Mouse (Mus musculus): ENCODE data around the gene Lbp. TPM values are rescaled to one million over a fixed set of nuclear protein-coding genes. Genes with fewer than 3 reads are reported as not detected.
A peak's percentile ranks its signal among the peaks of the same experiment; 100 is the strongest.

Gene Lbp
- polyA plus RNA-seq, 1 experiment from 2014 or later = 167 TPM

DNA sequence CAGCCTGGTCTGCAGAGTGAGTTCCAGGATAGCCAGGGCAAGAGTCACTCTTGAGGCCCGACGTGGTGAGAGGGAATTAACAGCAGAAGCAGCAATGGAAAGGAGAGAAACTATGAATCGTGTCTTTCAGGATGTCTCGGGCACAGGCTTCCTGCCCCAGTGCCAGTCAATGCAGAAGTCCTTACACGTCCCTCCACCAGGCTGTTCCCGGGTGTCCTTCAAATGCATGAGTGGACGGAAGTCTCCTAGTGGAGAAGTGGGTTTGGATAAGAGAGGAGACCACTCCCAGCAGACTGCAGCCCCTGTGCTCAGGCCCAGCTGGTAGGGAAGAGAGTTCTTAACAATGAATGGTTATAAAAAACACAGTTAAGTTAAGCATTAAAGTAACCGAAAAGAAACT, 62.0 kb downstream of the Lbp start:
- Histone ChIP-seq H3K27me3 (ENCODE audit: insufficient read depth, low read length) (no peaks in the 10 kb centered on the region), H3K36me3 (replicated peaks; ENCODE audit: insufficient read depth, low read length) (no peaks in the 10 kb centered on the region), H3K9me3 (ENCODE audit: low read length) (no peaks in the 10 kb centered on the region), H3K4me1 (ENCODE audit: insufficient read depth) (peaks cover 3% of the 10 kb centered on the region; the same call in 1 of the 2 replicates), H3K27ac (ENCODE audit: low read depth) (no peak overlapping the region), H3K9ac (replicated peaks) (no peak overlapping the region), H3K4me3 (ENCODE audit: low read depth, low read length) (no peak overlapping the region), H3K4me2 (ENCODE audit: low read depth, low read length) (no peak overlapping the region)
- TF ChIP-seq EP300 (IDR thresholded peaks at IDR 0.05; ENCODE audit: low read depth) = no peak
- TF ChIP-seq CTCF (IDR thresholded peaks at IDR 0.05; ENCODE audit: low read depth) = no peak
- no peak for ATAC-seq
- DNase-seq = no peak
- 78% methylated on average over 8 of the region's 8 CpGs for WGBS (ENCODE audit: insufficient replicate concordance)

DNA sequence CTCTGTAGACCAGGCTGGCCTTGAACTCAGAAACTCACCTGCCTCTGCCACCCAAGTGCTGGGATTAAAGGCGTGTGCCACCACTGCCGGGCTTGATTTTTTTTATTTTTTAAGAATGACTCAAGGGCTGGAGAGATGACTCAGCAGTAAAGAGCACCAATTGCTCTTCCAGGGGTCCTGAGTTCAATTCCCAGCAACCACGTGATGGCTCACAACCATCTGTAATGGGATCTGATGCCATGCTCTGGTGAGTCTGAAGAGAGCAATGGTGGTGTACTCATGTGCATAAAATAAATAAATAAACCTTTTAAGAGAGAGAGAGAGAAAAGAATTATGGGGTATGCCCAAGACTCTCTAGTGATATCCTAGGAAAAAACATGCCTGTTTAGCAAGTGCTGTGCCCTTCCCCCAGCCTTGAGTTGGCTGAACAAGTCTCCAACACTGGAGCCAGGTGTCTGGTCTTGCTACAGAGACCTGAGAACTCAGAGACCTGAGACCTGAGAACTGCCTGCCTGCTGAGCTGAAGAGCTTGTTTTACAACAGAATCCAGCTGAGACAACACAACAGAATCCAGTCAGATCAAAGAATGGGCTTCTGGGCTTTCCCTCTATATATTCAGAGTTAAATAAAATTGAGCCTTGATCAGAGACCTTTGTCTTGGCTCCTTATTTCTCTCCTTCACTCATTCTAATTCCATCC, 63.3 kb downstream of the Lbp start:
- WGBS (ENCODE audit: insufficient replicate concordance) = 72% methylated on average over 3 of the region's 3 CpGs
- Histone ChIP-seq H3K27me3 (ENCODE audit: insufficient read depth, low read length) (no peaks in the 10 kb centered on the region), H3K9me3 (ENCODE audit: low read length) (no peaks in the 10 kb centered on the region), H3K4me3 (ENCODE audit: low read depth, low read length) (no peak overlapping the region), H3K27ac (ENCODE audit: low read depth) (no peak overlapping the region), H3K36me3 (replicated peaks; ENCODE audit: insufficient read depth, low read length) (no peaks in the 10 kb centered on the region), H3K9ac (replicated peaks) (no peak overlapping the region), H3K4me1 (ENCODE audit: insufficient read depth) (peaks cover 3% of the 10 kb centered on the region), H3K4me2 (ENCODE audit: low read depth, low read length) (no peak overlapping the region)
- TF ChIP-seq CTCF (IDR thresholded peaks at IDR 0.05; ENCODE audit: low read depth) = no peak
- TF ChIP-seq EP300 (IDR thresholded peaks at IDR 0.05; ENCODE audit: low read depth) = no peak
- ATAC-seq (no peak), DNase-seq (no peak)

DNA sequence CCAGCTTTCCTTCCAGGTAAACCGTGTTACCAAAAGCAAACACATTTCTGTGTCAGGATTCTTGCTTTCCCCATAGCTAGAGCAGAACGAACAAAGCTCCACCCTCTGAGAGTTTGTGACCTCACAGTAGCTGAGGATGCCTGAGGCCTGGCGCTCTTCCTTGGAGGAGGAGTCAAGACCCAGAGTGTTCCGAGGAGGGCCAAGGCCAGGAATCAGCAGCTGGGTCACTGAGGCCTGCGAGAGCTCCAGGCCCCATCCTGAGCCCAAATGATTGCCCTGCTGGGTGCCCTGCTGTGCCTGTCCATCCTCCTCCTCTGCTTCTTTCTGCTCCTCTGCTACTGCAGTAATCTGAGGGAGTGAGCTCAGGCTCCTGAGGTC, 63.9 kb downstream of the Lbp start:
- Histone ChIP-seq H3K9me3 (ENCODE audit: low read length) (no peaks in the 10 kb centered on the region), H3K27me3 (ENCODE audit: insufficient read depth, low read length) (peaks cover under 1% of the 10 kb centered on the region), H3K4me3 (ENCODE audit: low read depth, low read length) (no peak overlapping the region), H3K4me1 (ENCODE audit: insufficient read depth) (peaks cover 3% of the 10 kb centered on the region), H3K4me2 (ENCODE audit: low read depth, low read length) (no peak overlapping the region), H3K36me3 (replicated peaks; ENCODE audit: insufficient read depth, low read length) (no peaks in the 10 kb centered on the region), H3K9ac (replicated peaks) (no peak overlapping the region), H3K27ac (ENCODE audit: low read depth) (no peak overlapping the region)
- DNase-seq = no peak
- 51% methylated on average over 5 of the region's 5 CpGs for WGBS (ENCODE audit: insufficient replicate concordance)
- TF ChIP-seq EP300 (IDR thresholded peaks at IDR 0.05; ENCODE audit: low read depth) (no peak), CTCF (IDR thresholded peaks at IDR 0.05; ENCODE audit: low read depth) (no peak)
- ATAC-seq = no peak

DNA sequence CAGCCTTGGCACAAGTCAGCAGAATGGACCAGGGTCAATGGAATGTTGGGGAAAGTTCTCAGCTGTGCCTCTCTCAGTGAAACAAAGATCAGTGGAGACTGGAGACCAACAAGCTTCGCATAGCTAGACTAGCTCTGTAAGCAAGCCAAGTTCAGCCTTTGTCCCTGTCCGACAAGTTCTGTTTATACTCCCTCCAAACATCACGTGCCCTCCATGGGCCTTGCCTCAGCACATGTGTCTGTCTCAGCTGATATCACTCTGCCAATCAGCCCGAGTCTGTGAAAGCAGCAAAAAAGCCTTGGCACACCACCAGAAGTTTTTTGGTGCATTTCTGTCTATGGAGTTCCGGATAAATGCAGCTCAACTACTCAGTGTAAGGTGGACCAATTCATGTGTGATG, 66.8 kb downstream of the Lbp start:
- H3K4me2 ChIP-seq (ENCODE audit: low read depth, low read length) = no peak overlapping the region
- H3K4me1 ChIP-seq (ENCODE audit: insufficient read depth) = peaks cover 9% of the 10 kb centered on the region
- H3K4me3 ChIP-seq (ENCODE audit: low read depth, low read length) = no peak overlapping the region
- H3K36me3 ChIP-seq (replicated peaks; ENCODE audit: insufficient read depth, low read length) = no peaks in the 10 kb centered on the region
- peaks cover 17% of the 10 kb centered on the region for H3K27me3 ChIP-seq (ENCODE audit: insufficient read depth, low read length)
- peak; percentile 46 for DNase-seq
- H3K9me3 ChIP-seq (ENCODE audit: low read length) = no peaks in the 10 kb centered on the region
- ATAC-seq = peak; percentile 91
- TF ChIP-seq CTCF (IDR thresholded peaks at IDR 0.05; ENCODE audit: low read depth) (no peak), EP300 (IDR thresholded peaks at IDR 0.05; ENCODE audit: low read depth) (no peak)
- WGBS (ENCODE audit: insufficient replicate concordance) = 44% methylated on average over 5 of the region's 5 CpGs
- no peak overlapping the region for H3K9ac ChIP-seq (replicated peaks)
- H3K27ac ChIP-seq (ENCODE audit: low read depth) = 0 out of 2 replicates have a peak overlapping the region, but pooled peaks have one; percentile 44

DNA sequence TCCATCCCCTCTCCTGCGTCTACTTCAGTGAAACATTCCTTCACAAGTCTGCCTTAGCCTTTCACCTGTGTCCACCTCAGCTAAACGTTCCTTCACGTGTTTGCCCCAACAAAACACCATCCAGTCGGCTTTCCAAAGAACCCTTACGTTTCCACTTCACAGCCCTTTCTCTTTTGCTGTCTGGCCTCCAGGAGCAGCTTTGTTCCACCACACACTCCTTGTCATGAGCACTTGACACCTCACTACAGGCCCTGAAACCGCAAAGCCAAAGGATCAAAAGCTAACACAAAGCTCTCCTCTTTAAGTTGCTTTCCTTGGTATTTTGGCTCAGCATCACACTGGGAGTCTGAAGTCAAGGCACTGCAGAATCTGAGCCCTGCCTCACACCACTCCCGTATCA, 67.2 kb downstream of the Lbp start:
- Histone ChIP-seq H3K27me3 (ENCODE audit: insufficient read depth, low read length) (peaks cover 17% of the 10 kb centered on the region), H3K9me3 (ENCODE audit: low read length) (no peaks in the 10 kb centered on the region), H3K4me2 (ENCODE audit: low read depth, low read length) (no peak overlapping the region), H3K9ac (replicated peaks) (no peak overlapping the region), H3K36me3 (replicated peaks; ENCODE audit: insufficient read depth, low read length) (no peaks in the 10 kb centered on the region), H3K4me1 (ENCODE audit: insufficient read depth) (peaks cover 9% of the 10 kb centered on the region), H3K27ac (ENCODE audit: low read depth) (no peak overlapping the region), H3K4me3 (ENCODE audit: low read depth, low read length) (no peak overlapping the region)
- no peak for ATAC-seq
- TF ChIP-seq EP300 (IDR thresholded peaks at IDR 0.05; ENCODE audit: low read depth) = no peak
- TF ChIP-seq CTCF (IDR thresholded peaks at IDR 0.05; ENCODE audit: low read depth) = no peak
- no peak for DNase-seq
- WGBS (ENCODE audit: insufficient replicate concordance) = 66% methylated on average over 7 of the region's 7 CpGs

DNA sequence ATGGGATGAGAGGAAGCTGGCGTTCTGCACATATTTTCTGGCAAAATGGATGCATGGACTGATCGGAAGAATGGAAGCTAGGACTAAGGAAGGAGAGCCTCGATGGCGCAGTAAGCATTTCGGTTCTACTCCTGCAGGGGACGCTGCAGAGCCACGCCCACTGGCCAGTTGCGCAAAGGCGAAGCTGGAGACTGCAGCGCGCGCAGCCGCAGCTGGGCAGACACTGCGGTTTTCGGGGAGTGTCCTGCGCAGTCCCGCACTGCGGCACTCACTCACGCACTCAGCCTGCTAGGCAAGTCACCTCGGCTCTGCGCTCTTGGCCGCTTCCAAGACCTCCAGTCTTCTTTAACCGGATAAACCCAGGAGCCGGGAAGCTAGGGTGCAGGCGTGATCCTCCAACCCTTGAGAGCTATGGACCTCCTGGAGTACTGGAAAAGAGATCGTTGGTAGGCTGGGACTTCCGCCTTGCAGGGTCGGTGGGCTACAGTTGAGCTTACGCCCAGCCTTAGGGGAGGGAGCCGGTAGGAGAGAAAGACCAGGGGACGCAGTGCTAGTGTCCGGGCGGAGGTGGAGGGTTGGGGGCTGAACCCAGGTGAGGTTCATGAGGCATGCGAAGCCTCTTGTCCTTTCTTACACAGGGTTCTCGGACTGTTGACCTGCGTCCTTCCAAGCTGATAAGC, 69.3 kb downstream of the Lbp start, which contains the start of gene Snhg11:
TSS of gene Snhg11 (plus strand) at position 196 of the 680 bp plus-strand sequence.
- H3K27ac ChIP-seq (ENCODE audit: low read depth) = no peak within 1 kb of the TSS
- DNase-seq (peak; percentile 67), ATAC-seq (peak; percentile 28; the same call in 1 of the 2 replicates)
- 4% methylated on average over 36 of the region's 36 CpGs for whole genome bisulfite sequencing (ENCODE audit: insufficient replicate concordance)
- no peak within 1 kb of the TSS for H3K9ac ChIP-seq (replicated peaks)
- H3K4me3 ChIP-seq (ENCODE audit: low read depth, low read length) = peak within 1 kb of the TSS; percentile 32
- TF ChIP-seq EP300 (IDR thresholded peaks at IDR 0.05; ENCODE audit: low read depth) = no peak
- peak; percentile 62 for TF ChIP-seq CTCF (IDR thresholded peaks at IDR 0.05; ENCODE audit: low read depth)
- no peaks in the 10 kb centered on the region for H3K36me3 ChIP-seq (replicated peaks; ENCODE audit: insufficient read depth, low read length)
- peaks cover 17% of the 10 kb centered on the region for H3K27me3 ChIP-seq (ENCODE audit: insufficient read depth, low read length)
- H3K9me3 ChIP-seq (ENCODE audit: low read length) = no peaks in the 10 kb centered on the region
- H3K4me1 ChIP-seq (ENCODE audit: insufficient read depth) = peaks cover 9% of the 10 kb centered on the region
- H3K4me2 ChIP-seq (ENCODE audit: low read depth, low read length) = peak within 1 kb of the TSS; percentile 62
